Mouse (Mus musculus): Measurements from ENCODE around the gene Plppr2.

DNA sequence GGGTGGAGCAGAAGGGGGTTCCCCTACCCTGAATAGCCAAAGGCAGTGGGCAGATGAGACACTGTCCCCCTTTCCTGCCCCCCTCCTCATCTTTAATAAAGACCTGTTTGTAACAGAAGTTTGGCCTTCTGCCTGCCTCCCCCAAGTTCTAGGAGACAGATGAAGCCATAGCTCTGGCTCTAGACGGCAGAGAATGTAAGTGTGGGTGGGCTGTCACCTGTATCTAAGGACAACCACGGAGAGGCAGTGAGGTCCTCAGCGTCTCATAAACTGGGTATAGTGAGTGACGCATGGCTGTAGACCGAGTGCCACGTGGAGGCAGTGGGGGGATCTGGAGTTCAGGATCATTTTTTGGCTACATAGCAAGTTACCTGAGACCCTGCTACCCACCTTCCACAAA, 12.0 kb downstream of the Plppr2 start:
- TF ChIP-seq CTCF (IDR thresholded peaks at IDR 0.05 in 2 of 3, conservative IDR thresholded peaks at IDR 0.05 in 1 of 3; ENCODE audit: control insufficient read depth in 1 of 3, insufficient read depth in 1 of 3, low read depth in 2 of 3, low read length in 3 of 3, poor library complexity in 1 of 3, severe bottlenecking in 1 of 3) (no peak), EP300 (IDR thresholded peaks at IDR 0.05; ENCODE audit: low read depth in 1 of 2, low read length in 2 of 2) (no peak), CHD1 (IDR thresholded peaks at IDR 0.05; ENCODE audit: low read depth, low read length) (no peak), MYC (IDR thresholded peaks at IDR 0.05; ENCODE audit: low read depth, low read length) (no peak), POLR2A (IDR thresholded peaks at IDR 0.05; ENCODE audit: control insufficient read depth in 1 of 2, insufficient read depth in 1 of 2, low read depth in 1 of 2, low read length in 2 of 2, poor library complexity in 1 of 2) (no peak), ZC3H11A (IDR thresholded peaks at IDR 0.05; ENCODE audit: low read depth, low read length) (no peak)
